Mouse (Mus musculus): ENCODE measurements around the gene Plcl1. TPM values are rescaled to one million over a fixed set of nuclear protein-coding genes. Genes with fewer than 3 reads are reported as not detected.
"Not testable (repeated sequence)": the region's sequence is repeated elsewhere in the genome, so short reads cannot be mapped to it uniquely, and the experiment has no call there.

The Plcl1 gene
- polyA plus RNA-seq, 1 experiment from 2014 or later, result 3.1 TPM

DNA sequence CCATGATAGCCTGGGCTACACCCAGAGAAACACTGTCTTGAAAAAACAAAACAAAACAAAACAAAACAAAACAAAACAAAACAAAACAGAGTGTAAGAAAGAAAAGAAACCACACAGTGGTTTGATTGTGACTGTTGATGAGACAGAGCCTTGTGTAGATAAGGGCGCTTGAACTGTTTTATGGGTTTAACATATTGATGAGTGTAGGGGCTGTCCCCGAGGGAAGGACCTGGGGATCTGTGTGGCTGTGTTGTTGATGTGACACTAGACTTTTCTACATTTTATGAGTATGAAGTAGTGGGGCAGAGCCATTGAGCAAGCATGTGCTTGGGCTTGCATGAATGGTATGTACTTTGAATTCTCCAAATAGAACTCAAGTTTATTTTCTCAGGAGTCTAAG is 41.2 kb downstream of the Plcl1 start:
- Histone ChIP-seq H3K27me3 (ENCODE audit: control insufficient read depth, insufficient read depth, low read length) (no peaks in the 10 kb centered on the region), H3K4me2 (ENCODE audit: low read depth) (no peak overlapping the region), H3K4me3 (ENCODE audit: low read depth, low read length) (no peak overlapping the region), H3K27ac (ENCODE audit: low read depth, low read length) (no peak overlapping the region), H3K4me1 (ENCODE audit: control insufficient read depth, insufficient read depth, low read length) (no peaks in the 10 kb centered on the region), H3K36me3 (ENCODE audit: control insufficient read depth, insufficient read depth, low read length) (no peaks in the 10 kb centered on the region), H3K9ac (ENCODE audit: low read length) (no peak overlapping the region), H3K9me3 (ENCODE audit: control insufficient read depth, low read length) (no peaks in the 10 kb centered on the region)
- no peak for ATAC-seq (ENCODE audit: insufficient read depth, low FRiP score, low TSS enrichment)
- DNase-seq (ENCODE audit: low spot score), result no peak
- 80% methylated on average over 2 of the region's 2 CpGs for WGBS

GRCm38 (mm10) chr1:55447661-55448060 is 41.9 kb downstream of the Plcl1 start:
- Histone ChIP-seq H3K9ac (ENCODE audit: low read length) (no peak overlapping the region), H3K36me3 (ENCODE audit: control insufficient read depth, insufficient read depth, low read length) (no peaks in the 10 kb centered on the region), H3K27me3 (ENCODE audit: control insufficient read depth, insufficient read depth, low read length) (no peaks in the 10 kb centered on the region), H3K4me2 (ENCODE audit: low read depth) (no peak overlapping the region), H3K27ac (ENCODE audit: low read depth, low read length) (no peak overlapping the region), H3K9me3 (ENCODE audit: control insufficient read depth, low read length) (no peaks in the 10 kb centered on the region), H3K4me1 (ENCODE audit: control insufficient read depth, insufficient read depth, low read length) (no peaks in the 10 kb centered on the region), H3K4me3 (ENCODE audit: low read depth, low read length) (no peak overlapping the region)
- DNase-seq (ENCODE audit: low spot score), result no peak
- ATAC-seq (ENCODE audit: insufficient read depth, low FRiP score, low TSS enrichment), result no peak
- whole genome bisulfite sequencing, result 75% methylated on average over 2 of the region's 2 CpGs

DNA sequence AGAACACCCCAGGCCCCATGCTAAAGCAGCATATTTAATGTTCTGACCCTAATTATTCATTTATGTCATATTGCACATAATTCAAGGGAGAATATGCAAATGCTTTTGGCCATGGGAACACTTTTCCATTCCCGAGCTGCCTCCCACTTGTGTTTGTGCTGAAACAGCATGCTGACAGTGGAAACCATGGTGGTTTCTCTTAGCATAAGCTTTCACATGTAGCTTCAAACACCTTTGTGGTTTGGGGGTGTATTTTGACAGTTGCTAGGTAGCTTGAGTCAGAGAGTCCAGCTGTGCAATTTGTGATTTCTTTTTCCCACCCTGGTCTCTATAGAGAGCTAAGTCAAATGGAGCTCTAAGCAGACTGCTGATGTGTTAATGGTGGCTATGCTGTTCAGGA is 42.4 kb downstream of the Plcl1 start:
- no peak overlapping the region for H3K4me2 ChIP-seq (ENCODE audit: low read depth)
- no peaks in the 10 kb centered on the region for H3K4me1 ChIP-seq (ENCODE audit: control insufficient read depth, insufficient read depth, low read length)
- H3K9me3 ChIP-seq (ENCODE audit: control insufficient read depth, low read length), result no peaks in the 10 kb centered on the region
- H3K27me3 ChIP-seq (ENCODE audit: control insufficient read depth, insufficient read depth, low read length), result no peaks in the 10 kb centered on the region
- no peak overlapping the region for H3K9ac ChIP-seq (ENCODE audit: low read length)
- H3K36me3 ChIP-seq (ENCODE audit: control insufficient read depth, insufficient read depth, low read length), result no peaks in the 10 kb centered on the region
- no peak overlapping the region for H3K4me3 ChIP-seq (ENCODE audit: low read depth, low read length)
- H3K27ac ChIP-seq (ENCODE audit: low read depth, low read length), result no peak overlapping the region
- 89% methylated on average over 1 of the region's 1 CpGs for WGBS
- DNase-seq (ENCODE audit: low spot score) (no peak), ATAC-seq (ENCODE audit: insufficient read depth, low FRiP score, low TSS enrichment) (no peak)

DNA sequence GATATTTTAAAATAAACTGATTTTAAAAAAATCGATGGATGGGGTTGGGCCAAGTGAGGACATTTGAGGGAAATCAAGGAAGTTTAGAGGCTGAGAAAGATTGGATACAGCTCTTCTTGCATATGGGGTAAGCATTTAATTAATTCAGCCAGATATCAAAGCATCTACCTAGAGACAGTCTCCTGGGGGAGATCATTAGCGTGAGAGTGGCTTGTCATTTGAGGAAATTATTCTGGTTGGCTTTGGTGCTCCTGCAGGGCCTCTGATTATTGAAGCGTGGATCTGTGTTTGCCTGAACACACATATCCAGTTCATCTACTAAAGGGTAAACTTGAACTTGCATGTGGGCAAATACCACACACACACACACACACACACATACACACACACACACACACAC is 44.1 kb downstream of the Plcl1 start:
- ATAC-seq (ENCODE audit: insufficient read depth, low FRiP score, low TSS enrichment) (no peak), DNase-seq (ENCODE audit: low spot score) (no peak)
- Histone ChIP-seq H3K27me3 (ENCODE audit: control insufficient read depth, insufficient read depth, low read length) (no peaks in the 10 kb centered on the region), H3K9me3 (ENCODE audit: control insufficient read depth, low read length) (no peaks in the 10 kb centered on the region), H3K27ac (ENCODE audit: low read depth, low read length) (no peak overlapping the region), H3K9ac (ENCODE audit: low read length) (no peak overlapping the region), H3K4me3 (ENCODE audit: low read depth, low read length) (no peak overlapping the region), H3K36me3 (ENCODE audit: control insufficient read depth, insufficient read depth, low read length) (no peaks in the 10 kb centered on the region), H3K4me2 (ENCODE audit: low read depth) (no peak overlapping the region), H3K4me1 (ENCODE audit: control insufficient read depth, insufficient read depth, low read length) (no peaks in the 10 kb centered on the region)
- 80% methylated on average over 3 of the region's 3 CpGs for WGBS

DNA sequence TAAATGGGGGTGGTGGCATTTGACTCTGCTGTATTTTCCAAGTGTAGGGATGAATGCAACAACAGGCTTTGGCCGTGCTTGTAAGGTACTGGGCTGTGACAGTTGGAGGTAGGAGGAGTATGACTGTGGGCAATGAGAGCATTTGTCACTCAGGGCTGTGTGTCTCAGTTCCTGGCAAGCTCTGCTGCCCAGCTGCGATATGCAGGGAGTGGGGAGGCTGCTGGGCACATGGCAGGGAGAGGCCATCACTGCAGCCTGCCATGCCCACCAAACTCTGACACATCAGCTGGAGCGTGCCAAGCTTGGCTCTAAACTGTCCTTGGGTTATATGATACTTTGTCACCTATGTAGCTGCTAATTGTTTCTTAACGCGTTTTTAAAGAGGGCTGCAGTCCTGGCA is 48.4 kb downstream of the Plcl1 start:
- H3K9me3 ChIP-seq (ENCODE audit: control insufficient read depth, low read length), result no peaks in the 10 kb centered on the region
- H3K27me3 ChIP-seq (ENCODE audit: control insufficient read depth, insufficient read depth, low read length), result no peaks in the 10 kb centered on the region
- H3K4me1 ChIP-seq (ENCODE audit: control insufficient read depth, insufficient read depth, low read length), result no peaks in the 10 kb centered on the region
- no peak overlapping the region for H3K4me2 ChIP-seq (ENCODE audit: low read depth)
- H3K4me3 ChIP-seq (ENCODE audit: low read depth, low read length), result no peak overlapping the region
- 83% methylated on average over 5 of the region's 5 CpGs for WGBS
- H3K27ac ChIP-seq (ENCODE audit: low read depth, low read length), result no peak overlapping the region
- no peak overlapping the region for H3K9ac ChIP-seq (ENCODE audit: low read length)
- no peak for ATAC-seq (ENCODE audit: insufficient read depth, low FRiP score, low TSS enrichment)
- no peak for DNase-seq (ENCODE audit: low spot score)
- H3K36me3 ChIP-seq (ENCODE audit: control insufficient read depth, insufficient read depth, low read length), result no peaks in the 10 kb centered on the region

DNA sequence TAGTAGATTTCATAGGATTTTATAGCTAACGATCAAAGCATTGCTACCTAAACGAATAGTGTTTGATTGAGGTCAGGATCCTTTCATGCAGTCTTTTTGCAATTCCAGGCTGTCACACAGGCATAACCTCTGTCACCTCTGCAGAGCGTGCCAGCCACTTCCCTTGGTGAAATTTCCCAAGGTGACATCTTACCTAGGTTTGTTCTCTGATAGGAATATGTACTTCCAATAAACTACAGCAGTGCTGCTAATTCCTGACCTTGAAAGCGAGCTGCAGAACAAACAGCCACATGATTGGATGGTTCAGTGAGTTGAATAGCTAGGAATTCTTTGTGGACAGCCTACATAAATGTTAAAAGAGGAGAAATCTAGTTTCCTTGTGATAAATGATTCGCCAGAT is 56.6 kb downstream of the Plcl1 start:
- Histone ChIP-seq H3K27ac (ENCODE audit: low read depth, low read length) (no peak overlapping the region), H3K9ac (ENCODE audit: low read length) (no peak overlapping the region), H3K4me2 (ENCODE audit: low read depth) (no peak overlapping the region), H3K4me1 (ENCODE audit: control insufficient read depth, insufficient read depth, low read length) (no peaks in the 10 kb centered on the region), H3K4me3 (ENCODE audit: low read depth, low read length) (no peak overlapping the region), H3K27me3 (ENCODE audit: control insufficient read depth, insufficient read depth, low read length) (no peaks in the 10 kb centered on the region), H3K9me3 (ENCODE audit: control insufficient read depth, low read length) (no peaks in the 10 kb centered on the region), H3K36me3 (ENCODE audit: control insufficient read depth, insufficient read depth, low read length) (no peaks in the 10 kb centered on the region)
- DNase-seq (ENCODE audit: low spot score) (no peak), ATAC-seq (ENCODE audit: insufficient read depth, low FRiP score, low TSS enrichment) (no peak)
- 87% methylated on average over 5 of the region's 5 CpGs for WGBS

- no peaks in the 10 kb centered on the region for H3K36me3 ChIP-seq (ENCODE audit: control insufficient read depth, insufficient read depth, low read length)
- no peak for DNase-seq (ENCODE audit: low spot score)
- no peak overlapping the region for H3K27ac ChIP-seq (ENCODE audit: low read depth, low read length)
- H3K27me3 ChIP-seq (ENCODE audit: control insufficient read depth, insufficient read depth, low read length), result no peaks in the 10 kb centered on the region
- H3K4me2 ChIP-seq (ENCODE audit: low read depth), result no peak overlapping the region
- no peak overlapping the region for H3K9ac ChIP-seq (ENCODE audit: low read length)
- 84% methylated on average over 9 of the region's 9 CpGs for WGBS
- no peaks in the 10 kb centered on the region for H3K9me3 ChIP-seq (ENCODE audit: control insufficient read depth, low read length)
- H3K4me3 ChIP-seq (ENCODE audit: low read depth, low read length), result no peak overlapping the region
- ATAC-seq (ENCODE audit: insufficient read depth, low FRiP score, low TSS enrichment), result no peak
- H3K4me1 ChIP-seq (ENCODE audit: control insufficient read depth, insufficient read depth, low read length), result no peaks in the 10 kb centered on the region
These were observed 68.0 kb downstream of the Plcl1 start for GRCm38 (mm10) chr1:55473756-55474155.

- Histone ChIP-seq H3K27ac (ENCODE audit: low read depth, low read length) (no peak overlapping the region), H3K4me3 (ENCODE audit: low read depth, low read length) (no peak overlapping the region), H3K9me3 (ENCODE audit: control insufficient read depth, low read length) (no peaks in the 10 kb centered on the region), H3K4me2 (ENCODE audit: low read depth) (no peak overlapping the region), H3K27me3 (ENCODE audit: control insufficient read depth, insufficient read depth, low read length) (no peaks in the 10 kb centered on the region), H3K4me1 (ENCODE audit: control insufficient read depth, insufficient read depth, low read length) (no peaks in the 10 kb centered on the region), H3K36me3 (ENCODE audit: control insufficient read depth, insufficient read depth, low read length) (no peaks in the 10 kb centered on the region), H3K9ac (ENCODE audit: low read length) (no peak overlapping the region)
- 84% methylated on average over 7 of the region's 7 CpGs for WGBS
- ATAC-seq (ENCODE audit: insufficient read depth, low FRiP score, low TSS enrichment), result no peak
- DNase-seq (ENCODE audit: low spot score), result no peak
These were observed 69.3 kb downstream of the Plcl1 start for GRCm38 (mm10) chr1:55474976-55475375.

DNA sequence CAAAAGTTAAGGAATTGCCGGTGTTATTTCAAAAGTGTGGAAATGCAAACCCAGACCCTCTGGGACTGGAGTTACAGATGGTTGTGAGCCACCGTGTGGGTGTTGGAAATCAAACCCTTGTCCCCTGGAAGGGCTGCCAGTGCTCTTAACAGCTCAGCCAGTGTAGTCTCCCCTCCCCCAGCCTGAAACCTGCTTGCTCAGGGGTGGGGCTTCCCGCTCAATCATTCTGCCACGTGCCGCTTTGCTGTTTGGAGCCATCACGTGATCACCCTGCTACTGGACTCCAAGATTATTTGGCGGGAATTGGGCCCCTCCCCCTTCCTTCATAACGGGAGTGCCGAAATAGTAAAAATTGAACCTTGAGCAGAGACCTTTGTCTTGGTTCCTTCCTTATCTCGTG is 81.7 kb downstream of the Plcl1 start:
- DNase-seq (ENCODE audit: low spot score); ATAC-seq (ENCODE audit: insufficient read depth, low FRiP score, low TSS enrichment); H3K27me3 ChIP-seq (ENCODE audit: control insufficient read depth, insufficient read depth, low read length); H3K9me3 ChIP-seq (ENCODE audit: control insufficient read depth, low read length); H3K4me1 ChIP-seq (ENCODE audit: control insufficient read depth, insufficient read depth, low read length); H3K4me3 ChIP-seq (ENCODE audit: low read depth, low read length); H3K36me3 ChIP-seq (ENCODE audit: control insufficient read depth, insufficient read depth, low read length); H3K27ac ChIP-seq (ENCODE audit: low read depth, low read length); H3K4me2 ChIP-seq (ENCODE audit: low read depth); H3K9ac ChIP-seq (ENCODE audit: low read length): not testable (repeated sequence)
- 88% methylated on average over 10 of the region's 10 CpGs for WGBS

All from neural tube, embryonic 11.5 days (tissue).